Mouse (Mus musculus) thymus, adult 2 months (tissue): ENCODE data around the gene Il21r.

ENCODE experiments used
- CTCF ChIP-seq: fragments of 200-500 bp; IDR thresholded peaks from 2 replicates; pipeline ENCODE4 v1.5.1; 2012; ENCODE audit warnings: mild to moderate bottlenecking, control low read depth, low read length, moderate library complexity, borderline replicate concordance; ENCODE audit not compliant: control insufficient read depth, poor library complexity, insufficient read depth; ENCODE audit errors: extremely low read depth
- POLR2A ChIP-seq: fragments of 200-500 bp; IDR thresholded peaks from 2 replicates; pipeline ENCODE4 v1.6.1; 2012; ENCODE audit warnings: mild to moderate bottlenecking, low read length, control low read depth, moderate library complexity; ENCODE audit not compliant: control insufficient read depth, poor library complexity, insufficient read depth; ENCODE audit errors: extremely low read depth

DNA sequence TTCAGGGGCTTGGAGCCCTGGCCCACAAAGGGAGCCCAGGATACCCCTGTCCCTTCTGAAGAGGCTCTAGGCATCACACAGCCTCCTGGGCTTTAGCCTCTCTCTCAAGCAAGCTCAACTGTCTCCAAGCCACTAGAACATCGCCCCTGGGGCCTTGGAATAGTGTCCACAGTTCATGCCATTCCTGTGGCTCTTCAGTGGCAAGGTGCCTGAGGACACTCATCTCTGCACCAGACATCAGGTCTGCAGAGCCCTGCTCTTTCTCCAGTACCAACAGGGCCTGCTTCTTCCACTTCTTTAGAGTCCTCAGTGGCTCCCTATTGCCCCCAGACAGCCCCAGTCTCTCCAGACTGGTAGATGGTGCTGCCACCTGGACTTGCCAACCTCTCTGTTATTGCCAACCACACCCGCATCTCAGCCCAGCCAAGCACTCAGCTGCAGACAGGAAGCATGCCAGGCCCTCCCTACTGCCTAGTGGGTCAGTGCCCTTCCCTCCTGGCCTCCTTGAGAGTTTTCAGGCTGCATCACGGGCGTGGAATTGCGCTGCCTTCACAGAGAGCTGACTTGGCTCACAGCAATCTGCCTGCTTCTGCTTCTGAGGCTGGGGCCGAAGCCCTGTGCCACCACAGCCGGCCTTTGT is 43.0 kb upstream of the Il21r start:
- TF ChIP-seq CTCF (0 out of 2 replicates have a peak, but pooled peaks have one; percentile 8), POLR2A (no peak)
